Mouse (Mus musculus): ENCODE results near the gene Tbc1d5.

Tbc1d5 gene

GRCm38 (mm10) chr17:51043869-51044268 lies 135.3 kb downstream of the Tbc1d5 start:
- peak; percentile 12 for DNase-seq (ENCODE audit: low spot score in 2 of 2)

GRCm38 (mm10) chr17:51040861-51041260 lies 138.3 kb downstream of the Tbc1d5 start:
- DNase-seq (ENCODE audit: low spot score in 2 of 2): no peak

- DNase-seq (ENCODE audit: low spot score in 2 of 2): no peak
These were observed 155.9 kb downstream of the Tbc1d5 start for GRCm38 (mm10) chr17:51023227-51023626.

GRCm38 (mm10) chr17:51016384-51016783 lies 162.8 kb downstream of the Tbc1d5 start:
- no peak for DNase-seq (ENCODE audit: low spot score in 2 of 2)

GRCm38 (mm10) chr17:51013908-51014307 lies 165.2 kb downstream of the Tbc1d5 start:
- no peak for DNase-seq (ENCODE audit: low spot score in 2 of 2)

GRCm38 (mm10) chr17:51003179-51003578 lies 176.0 kb downstream of the Tbc1d5 start:
- no peak for DNase-seq (ENCODE audit: low spot score in 2 of 2)

GRCm38 (mm10) chr17:50998216-50998615 lies 180.9 kb downstream of the Tbc1d5 start:
- peak; percentile 18 to 31 for DNase-seq (ENCODE audit: low spot score in 2 of 2)

GRCm38 (mm10) chr17:50993294-50993993 lies 185.7 kb downstream of the Tbc1d5 start:
- peak; percentile 74 to 83 for DNase-seq (ENCODE audit: low spot score in 2 of 2)

- DNase-seq (ENCODE audit: low spot score in 2 of 2): no peak
These were observed 188.3 kb downstream of the Tbc1d5 start for GRCm38 (mm10) chr17:50990770-50991405.

GRCm38 (mm10) chr17:50987935-50988334 lies 191.2 kb downstream of the Tbc1d5 start:
- no peak for DNase-seq (ENCODE audit: low spot score in 2 of 2)

- no peak for DNase-seq (ENCODE audit: low spot score in 2 of 2)
These were observed 197.2 kb downstream of the Tbc1d5 start for GRCm38 (mm10) chr17:50981933-50982332.

GRCm38 (mm10) chr17:50972142-50972541 lies 207.0 kb downstream of the Tbc1d5 start:
- DNase-seq (ENCODE audit: low spot score in 2 of 2): no peak

- no peak for DNase-seq (ENCODE audit: low spot score in 2 of 2)
These were observed 213.0 kb downstream of the Tbc1d5 start for GRCm38 (mm10) chr17:50966147-50966546.

- DNase-seq (ENCODE audit: low spot score in 2 of 2): no peak
These were observed 224.8 kb downstream of the Tbc1d5 start for GRCm38 (mm10) chr17:50954313-50954712.

- DNase-seq (ENCODE audit: low spot score in 2 of 2): no peak
These were observed 256.8 kb downstream of the Tbc1d5 start for GRCm38 (mm10) chr17:50922308-50922707.

GRCm38 (mm10) chr17:50915216-50915615 lies 263.9 kb downstream of the Tbc1d5 start:
- DNase-seq (ENCODE audit: low spot score in 2 of 2): no peak

GRCm38 (mm10) chr17:50908568-50909335 lies 270.4 kb downstream of the Tbc1d5 start:
- DNase-seq (ENCODE audit: low spot score in 2 of 2): no peak

GRCm38 (mm10) chr17:50908160-50908559 lies 271.0 kb downstream of the Tbc1d5 start:
- no peak for DNase-seq (ENCODE audit: low spot score in 2 of 2)

- no peak for DNase-seq (ENCODE audit: low spot score in 2 of 2)
These were observed 272.5 kb downstream of the Tbc1d5 start for GRCm38 (mm10) chr17:50906630-50907029.

GRCm38 (mm10) chr17:50904463-50904862 lies 274.7 kb downstream of the Tbc1d5 start:
- no peak for DNase-seq (ENCODE audit: low spot score in 2 of 2)

GRCm38 (mm10) chr17:50897867-50898266 lies 281.3 kb downstream of the Tbc1d5 start:
- DNase-seq (ENCODE audit: low spot score in 2 of 2): no peak

- DNase-seq (ENCODE audit: low spot score in 2 of 2): no peak
These were observed 289.7 kb downstream of the Tbc1d5 start for GRCm38 (mm10) chr17:50889475-50889874.

- DNase-seq (ENCODE audit: low spot score in 2 of 2): no peak
These were observed 299.2 kb downstream of the Tbc1d5 start for GRCm38 (mm10) chr17:50879910-50880309.

Data from spleen, postnatal 36 days (tissue).